Mouse (Mus musculus) urinary bladder, postnatal 36 days (tissue): ENCODE results near the gene Rab31.

Source experiments
- DNase-seq, 2 experiments: peaks; one replicate each; pipeline ENCODE4 v3.0.0; 2022; ENCODE audit warnings: low spot score in 2 of 2, mixed read lengths in 1 of 2

Gene Rab31

GRCm38 (mm10) chr17:65771951-65772934, at the start of gene Rab31:
Gene Rab31 (minus strand): TSS chr17:65772752.
- DNase-seq = peak; percentile 76 to 86

DNA sequence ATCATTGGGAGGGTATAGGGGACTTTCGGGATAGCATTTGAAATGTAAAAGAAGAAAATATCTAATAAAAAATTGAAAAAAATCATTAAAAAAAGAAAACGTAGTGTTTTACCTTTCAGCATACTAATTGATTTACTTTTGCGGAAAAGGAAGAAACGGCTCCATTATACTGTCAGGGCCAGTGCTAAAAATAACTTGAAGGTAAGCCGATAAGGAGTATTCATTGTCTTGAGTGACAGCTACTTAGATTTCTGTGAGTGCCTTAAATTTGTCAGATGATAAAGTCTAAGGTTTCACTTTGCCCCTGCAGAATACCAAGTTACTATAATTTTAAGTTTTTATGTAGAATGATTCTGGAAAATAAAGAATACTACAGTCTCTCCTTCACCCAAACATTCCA, 47.6 kb upstream of the Rab31 start:
- no peak for DNase-seq

DNA sequence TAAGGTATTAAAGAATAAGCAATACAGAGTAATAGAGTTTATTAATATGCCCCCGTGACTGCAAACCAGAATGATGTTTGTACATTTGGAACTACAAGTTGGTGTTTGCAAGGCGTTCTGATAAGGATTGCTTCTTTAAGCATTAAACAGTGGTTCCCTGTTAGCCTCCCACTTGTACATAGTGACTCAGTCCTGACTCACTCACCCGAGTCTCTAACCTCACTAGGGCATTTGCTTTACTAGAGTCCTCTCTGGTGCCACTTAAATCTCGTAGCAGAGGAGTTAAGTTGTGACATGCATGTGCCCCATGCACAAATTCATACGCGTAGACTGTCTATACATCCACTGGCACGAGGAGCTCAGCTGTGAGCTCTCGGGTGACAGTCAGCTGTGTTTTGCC, 41.2 kb upstream of the Rab31 start:
- DNase-seq = no peak

DNA sequence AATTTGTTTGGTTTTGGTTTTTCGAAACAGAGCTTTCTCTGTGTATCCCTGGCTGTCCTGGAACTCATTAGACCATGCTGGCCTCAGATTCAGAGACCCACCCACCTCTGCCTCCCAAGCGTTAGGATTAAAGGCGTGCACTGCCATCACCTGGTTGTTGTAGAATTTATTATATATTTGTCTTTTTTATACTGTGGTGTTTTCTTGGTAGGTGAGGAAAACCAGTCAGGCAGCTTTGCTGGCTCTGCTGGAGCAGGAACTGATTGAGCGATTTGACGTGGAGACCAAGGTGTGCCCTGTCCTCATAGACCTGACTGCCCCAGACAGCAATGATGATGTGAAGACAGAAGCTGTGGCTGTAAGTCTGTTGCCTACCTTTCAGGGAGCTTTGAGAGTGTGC, 38.5 kb upstream of the Rab31 start:
- DNase-seq = peak; percentile 37 to 55

DNA sequence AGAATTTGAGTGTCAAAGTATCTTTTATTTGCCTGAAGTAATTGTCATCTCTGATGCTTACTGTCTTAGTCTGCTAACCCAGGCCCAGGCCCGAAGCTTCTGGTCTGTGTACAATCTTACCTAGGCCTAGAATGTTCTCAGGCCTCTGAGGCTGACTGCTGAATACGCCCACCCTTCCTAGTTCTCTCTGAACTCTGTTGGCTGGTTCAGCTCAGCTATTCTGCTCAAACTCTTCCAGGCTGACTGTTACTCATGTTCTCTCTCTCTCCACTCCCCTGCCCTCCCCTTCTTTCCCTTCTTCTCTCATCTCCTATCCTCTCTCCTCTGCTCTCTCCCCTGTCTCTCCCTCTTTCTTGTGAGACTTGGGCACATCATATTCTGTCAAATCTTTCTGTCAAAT, 33.9 kb upstream of the Rab31 start:
- DNase-seq = no peak

DNA sequence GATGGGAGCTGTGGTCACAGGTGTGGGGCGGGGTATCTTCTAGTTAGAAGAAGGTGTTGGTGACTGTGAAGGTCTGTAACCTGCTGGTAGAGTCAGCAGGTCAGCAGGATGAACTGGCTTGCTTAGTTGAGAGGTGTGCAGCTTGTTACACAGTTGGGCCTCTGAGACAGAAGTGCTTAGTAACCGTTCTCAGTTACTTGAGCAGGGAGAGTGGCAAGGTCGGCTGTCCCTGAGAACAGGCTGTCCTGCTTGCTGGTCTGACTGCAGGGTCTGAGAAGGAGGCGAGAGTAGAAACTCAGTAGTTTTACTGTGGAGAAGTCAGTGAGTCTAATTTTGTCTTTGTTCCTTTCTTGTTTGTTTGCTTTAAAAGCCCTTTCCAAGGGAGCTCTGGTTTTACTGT, 33.4 kb upstream of the Rab31 start:
- DNase-seq = no peak

GRCm38 (mm10) chr17:65802026-65802425, 29.5 kb upstream of the Rab31 start:
- no peak for DNase-seq

DNA sequence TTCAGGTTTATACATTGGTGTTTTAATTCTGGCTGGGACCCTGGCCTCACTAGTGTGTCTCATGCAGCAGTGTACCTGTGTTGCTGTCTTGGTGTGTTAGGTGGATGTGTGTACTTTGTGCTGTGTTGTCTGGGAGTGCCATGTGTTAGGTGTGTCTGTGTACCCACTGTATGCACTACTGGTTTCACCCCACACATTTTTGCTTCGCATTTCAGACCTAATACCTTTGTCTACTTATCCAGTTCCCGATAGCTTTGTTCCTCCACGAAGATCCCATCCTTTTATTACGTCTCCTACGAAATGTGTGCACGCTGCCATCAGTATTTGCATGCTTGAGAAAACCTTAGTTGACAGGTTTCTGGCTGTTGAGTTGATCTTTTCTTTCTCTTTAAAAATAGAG, 27.9 kb upstream of the Rab31 start:
- no peak for DNase-seq

GRCm38 (mm10) chr17:65799353-65799752, 26.8 kb upstream of the Rab31 start:
- DNase-seq = no peak

DNA sequence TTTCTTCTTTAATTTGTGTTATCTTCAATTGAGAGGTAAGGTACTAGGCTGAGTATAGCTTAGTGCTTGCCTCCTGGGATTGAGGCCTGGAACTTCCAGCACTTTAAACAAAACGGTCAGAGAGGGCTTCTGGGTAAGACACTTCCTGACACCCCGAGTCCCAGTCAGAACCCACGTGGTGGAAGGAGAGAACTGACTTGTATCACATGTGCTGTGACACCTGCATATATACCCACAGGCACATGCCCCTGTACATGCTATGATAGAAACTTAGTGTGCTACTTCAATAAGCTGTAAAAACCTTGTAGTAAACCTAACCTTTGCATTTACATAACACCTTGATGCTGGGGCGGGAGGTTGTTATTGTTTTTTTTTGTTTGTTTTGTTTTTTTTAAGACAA, 25.9 kb upstream of the Rab31 start:
- no peak for DNase-seq

GRCm38 (mm10) chr17:65796056-65796455, 23.5 kb upstream of the Rab31 start:
- no peak for DNase-seq

DNA sequence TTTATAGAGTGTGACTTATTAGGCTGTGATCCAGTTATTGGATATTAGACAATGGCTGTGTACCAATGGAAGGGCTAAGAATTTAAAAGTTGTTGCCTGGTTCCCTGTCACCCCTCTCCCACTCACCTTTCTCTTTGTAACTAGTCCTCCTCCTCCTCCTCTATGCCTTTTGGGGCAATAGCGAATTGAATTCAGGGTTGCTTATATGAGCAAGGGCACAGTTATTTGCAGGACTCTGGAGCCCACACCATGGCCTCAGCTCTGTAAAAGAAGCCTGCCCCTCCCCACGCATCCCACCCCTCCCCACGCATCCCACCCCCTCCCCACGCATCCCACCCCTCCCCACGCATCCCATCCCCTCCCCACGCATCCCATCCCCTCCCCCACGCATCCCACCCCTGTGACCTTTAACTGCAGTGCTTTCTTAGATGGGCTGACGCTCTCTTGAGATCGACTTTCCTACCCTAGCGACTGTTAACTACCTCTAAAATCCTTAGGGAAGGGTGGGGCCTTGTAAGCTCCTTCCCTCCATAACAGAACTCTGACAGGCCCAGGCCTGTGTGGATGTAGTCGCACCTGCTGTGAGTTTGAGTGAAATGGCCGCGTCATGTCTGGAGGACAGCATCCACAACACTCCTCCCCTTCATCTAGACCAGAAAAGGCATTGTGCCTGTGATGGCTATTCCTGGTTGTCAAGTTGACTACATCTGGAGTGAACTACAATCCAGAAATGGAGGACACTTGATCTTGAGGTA, 21.7 kb upstream of the Rab31 start:
- DNase-seq = no peak

DNA sequence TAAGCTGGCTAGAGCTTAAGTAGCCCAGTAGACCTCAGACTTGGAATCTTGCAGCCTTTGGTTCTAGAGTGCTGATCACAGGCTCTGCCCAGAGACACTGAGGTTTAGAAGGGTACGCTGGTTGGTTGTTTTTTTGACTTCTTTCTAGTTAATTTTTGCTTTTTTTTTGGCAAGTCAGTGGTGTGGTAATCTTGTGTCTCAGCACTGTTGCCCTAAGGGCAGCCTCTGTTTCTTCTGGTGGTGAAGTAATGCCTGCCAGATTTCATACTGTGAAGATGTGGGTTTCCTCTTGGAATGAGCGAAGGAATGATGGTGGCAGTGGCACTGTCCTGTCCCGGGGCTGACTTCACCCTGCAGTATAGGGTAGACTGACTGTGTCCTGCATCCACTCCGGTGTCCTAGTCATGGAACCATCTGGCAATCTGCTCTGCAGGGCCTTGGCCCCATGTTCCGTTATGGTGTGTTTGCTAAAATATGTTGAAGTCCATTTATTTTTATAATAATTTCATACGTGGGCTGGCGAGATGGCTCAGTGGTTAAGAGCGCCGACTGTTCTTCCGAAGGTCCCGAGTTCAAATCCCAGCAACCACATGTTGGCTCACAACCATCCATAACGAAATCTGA, 20.9 kb upstream of the Rab31 start:
- no peak for DNase-seq

GRCm38 (mm10) chr17:65791161-65791560, 18.6 kb upstream of the Rab31 start:
- no peak for DNase-seq

DNA sequence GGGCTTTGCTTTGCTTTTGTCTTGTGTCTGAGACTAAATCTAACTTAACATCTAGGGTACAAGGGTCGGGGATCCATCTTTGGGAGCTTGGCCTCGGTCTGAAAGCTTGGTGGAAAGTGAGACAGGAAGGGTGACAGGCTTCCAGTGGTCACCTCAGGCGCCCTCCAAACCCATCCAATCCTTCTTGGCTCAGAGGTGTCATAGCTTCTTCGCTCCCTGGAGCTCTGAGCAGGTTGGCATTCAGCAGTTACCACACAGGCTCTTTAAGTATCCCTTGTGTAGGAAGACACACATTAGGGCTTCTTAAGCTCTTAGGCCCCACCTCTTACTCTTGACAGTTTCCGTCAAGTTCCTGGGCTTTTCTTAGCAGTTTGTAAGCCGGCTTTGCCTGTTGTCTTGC, 17.0 kb upstream of the Rab31 start:
- no peak for DNase-seq

GRCm38 (mm10) chr17:65788542-65789291, 16.2 kb upstream of the Rab31 start:
- DNase-seq = peak in 1 of 2 experiments; percentile 70

GRCm38 (mm10) chr17:65787261-65787660, 14.7 kb upstream of the Rab31 start:
- no peak for DNase-seq

DNA sequence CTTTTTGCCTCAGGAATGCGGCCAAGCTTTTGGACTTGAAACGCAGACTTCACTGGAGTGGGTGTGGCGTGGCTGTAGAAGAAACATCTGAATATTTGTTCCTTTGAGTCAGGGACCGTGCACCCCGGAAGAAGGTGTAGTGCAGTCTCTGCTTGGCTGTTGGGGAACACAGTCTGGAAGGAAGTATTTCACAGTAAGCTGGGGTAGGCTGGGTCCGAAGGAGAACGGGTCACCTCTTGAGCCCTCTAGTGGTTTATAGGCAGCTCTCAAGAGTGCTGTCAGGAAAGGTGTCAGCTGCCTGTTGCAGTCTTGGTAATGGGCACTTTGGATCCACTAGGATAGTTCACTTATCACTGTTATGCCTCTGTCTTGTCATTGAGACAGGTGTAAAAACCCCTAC, 13.7 kb upstream of the Rab31 start:
- no peak for DNase-seq

DNA sequence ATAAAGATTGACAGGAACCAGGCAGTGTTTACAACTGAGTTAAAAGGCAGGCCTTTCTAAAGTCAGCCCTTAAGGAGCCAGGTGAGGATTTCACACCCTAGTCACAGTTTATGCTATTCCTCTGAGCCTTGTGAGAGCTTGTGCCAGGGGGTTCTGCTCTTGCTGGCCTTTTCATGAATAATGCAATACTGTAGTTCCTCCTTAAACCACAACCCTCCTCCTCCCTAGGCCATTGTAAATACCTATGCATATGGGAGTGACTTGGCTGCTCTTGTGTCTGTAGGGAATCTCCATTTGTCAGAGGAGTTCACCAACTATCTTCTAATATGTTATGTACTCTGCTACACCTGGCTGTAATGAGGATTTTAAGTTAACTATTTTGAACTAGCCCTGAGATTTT, 13.2 kb upstream of the Rab31 start:
- no peak for DNase-seq

DNA sequence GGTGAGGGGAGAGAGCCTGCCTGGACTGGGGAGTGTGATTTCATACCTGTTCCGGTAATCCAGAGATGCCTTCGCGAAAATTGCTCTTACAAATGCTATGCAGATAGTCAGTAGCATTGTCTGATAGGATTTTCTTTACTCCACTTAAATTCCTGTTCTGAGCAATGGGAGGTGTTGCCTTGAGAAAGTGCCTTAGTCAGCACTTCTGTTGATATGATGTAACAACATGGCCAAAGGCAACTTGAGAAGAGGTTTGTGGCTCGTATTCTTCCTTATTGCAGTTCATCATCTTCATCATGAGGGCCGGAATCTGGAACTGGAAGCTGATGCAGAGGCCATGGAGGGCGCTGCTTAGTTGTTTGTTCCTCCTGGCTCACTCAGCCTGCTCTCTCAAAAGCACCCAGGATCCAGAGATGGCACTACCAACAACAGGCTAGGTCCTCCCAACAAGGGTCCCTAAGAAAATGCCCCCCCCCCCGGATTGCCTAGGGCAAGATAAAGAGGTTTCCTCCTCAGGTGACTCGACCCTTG, 12.1 kb upstream of the Rab31 start:
- DNase-seq = no peak
